Mouse (Mus musculus) CH12F3 (cell line): ENCODE data around the gene Ifnlr1.
"Not testable (repeated sequence)": the region's sequence is repeated elsewhere in the genome, so short reads cannot be mapped to it uniquely, and the experiment has no call there.

Source experiments
- in situ Hi-C: fragments of 300-500 bp; cut with MboI; formaldehyde crosslinking; loops from 2 replicates; pipeline ENCODE4 v1.14.3; 2020; ENCODE audit warnings: low sequenced_read_pairs

The Ifnlr1 gene

DNA sequence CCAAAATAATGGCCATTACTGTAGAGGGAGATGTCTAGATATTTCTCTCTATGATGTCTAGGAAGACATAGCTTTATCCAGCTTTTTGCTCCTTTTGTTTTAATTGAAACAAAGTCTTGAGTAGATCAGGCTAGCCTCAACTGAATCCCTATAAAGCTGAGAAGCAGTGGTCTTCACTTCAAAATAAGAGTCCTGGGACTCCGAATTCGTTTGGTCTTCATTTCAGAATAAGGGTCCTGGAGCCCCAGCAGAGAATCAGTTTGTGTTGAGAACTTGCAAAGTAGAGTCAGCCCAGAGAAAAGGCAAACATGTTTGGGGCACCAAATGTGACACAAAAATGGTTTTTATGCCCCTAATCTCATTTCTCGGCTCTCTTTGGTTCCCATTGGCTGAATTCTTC, 1.4 kb upstream of the Ifnlr1 start:
- in situ Hi-C loops, result no loop called here

DNA sequence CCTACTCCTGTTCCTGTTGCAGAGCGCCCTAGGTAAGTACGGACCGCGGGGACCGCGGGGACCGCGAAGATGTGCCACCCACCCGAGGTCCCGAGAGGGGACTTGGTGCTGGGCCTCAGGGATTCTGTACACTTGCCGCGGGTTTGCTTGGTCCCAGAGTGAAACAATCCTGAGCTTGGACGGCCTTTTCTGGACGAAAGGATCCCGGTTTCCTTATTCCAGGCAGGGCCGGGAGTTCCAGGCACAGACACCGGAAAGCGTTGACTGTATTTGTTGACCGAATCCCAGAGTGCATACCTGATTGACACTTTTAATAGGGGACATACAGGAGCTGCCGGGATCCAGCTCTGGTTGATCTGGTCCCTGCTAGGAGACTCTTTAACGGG, 474 bp downstream of the Ifnlr1 start:
- in situ Hi-C loops, result no loop called here

DNA sequence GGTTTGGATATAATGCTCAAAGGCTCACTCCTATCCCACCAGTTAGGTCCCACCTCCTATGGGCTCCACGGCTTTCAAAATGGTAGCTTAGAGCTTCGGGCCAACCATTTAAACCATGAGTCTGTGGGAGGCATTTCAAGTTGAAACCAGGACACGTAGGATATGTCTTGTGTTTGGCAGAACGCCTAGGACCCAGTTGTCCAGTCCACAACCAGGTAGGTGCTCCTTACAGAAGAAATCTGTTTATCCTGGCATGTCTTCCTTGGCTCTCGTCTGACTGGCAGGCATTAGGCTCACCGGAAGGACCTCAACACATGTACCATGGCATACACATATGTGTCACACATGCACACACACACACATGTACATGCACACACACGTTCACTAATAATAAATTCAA, 3.7 kb downstream of the Ifnlr1 start:
- in situ Hi-C loops, result no loop called here

DNA sequence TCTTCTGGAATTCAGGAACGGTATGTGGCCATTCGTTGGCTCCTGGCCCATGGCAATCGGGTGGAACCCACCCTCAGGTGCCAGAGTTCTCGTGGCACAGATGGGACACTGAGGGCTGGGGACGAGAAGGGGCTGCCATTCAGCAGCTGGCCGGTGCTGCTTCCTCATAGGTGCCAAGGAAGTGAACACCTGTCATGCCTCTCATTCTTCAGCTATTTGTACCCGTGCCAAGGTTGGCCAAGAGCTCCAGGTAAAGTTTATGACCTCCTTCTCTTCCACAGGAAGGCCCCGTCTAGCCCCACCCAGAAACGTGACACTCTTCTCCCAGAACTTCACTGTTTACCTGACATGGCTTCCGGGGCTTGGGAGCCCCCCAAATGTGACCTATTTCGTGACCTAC, 4.2 kb downstream of the Ifnlr1 start:
- in situ Hi-C loops, result no loop called here

DNA sequence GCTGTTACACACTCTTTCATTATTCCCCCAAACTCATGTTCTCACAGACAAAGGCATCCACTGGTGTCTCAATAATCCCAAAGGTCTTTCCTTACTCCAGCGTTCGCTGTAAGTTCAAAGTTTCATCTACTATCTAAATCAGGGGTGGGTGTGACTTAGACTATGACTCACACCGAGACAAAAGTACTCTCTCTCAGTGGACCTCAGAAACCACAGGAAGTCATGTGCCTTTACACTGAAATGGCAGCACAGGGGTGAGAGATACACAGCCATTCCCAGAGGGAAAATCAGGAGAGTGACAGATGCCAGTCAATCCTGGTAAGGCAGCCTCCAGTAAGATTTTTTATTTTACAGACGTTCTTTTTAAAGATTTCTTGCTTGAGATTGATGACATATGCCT, 6.8 kb downstream of the Ifnlr1 start:
- in situ Hi-C loops, result no loop called here

DNA sequence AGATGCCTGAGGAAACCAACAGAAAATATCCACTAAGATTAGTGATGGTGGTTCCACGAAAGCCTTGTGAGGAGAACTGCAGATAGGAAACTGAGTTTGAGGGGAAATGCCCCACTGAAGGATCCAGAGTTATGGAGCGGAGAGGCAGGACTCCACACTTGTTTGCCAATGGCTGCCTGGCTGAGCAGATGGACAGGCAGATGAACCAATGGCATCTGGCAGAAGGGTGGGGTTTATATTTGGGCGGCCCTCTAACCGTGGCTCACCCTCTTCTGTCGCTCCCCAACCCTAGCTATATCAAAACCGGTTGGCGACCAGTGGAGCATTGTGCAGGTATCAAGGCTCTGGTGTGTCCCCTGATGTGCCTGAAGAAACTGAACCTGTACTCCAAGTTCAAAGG, 12.4 kb downstream of the Ifnlr1 start:
- in situ Hi-C loops, result no loop called here

DNA sequence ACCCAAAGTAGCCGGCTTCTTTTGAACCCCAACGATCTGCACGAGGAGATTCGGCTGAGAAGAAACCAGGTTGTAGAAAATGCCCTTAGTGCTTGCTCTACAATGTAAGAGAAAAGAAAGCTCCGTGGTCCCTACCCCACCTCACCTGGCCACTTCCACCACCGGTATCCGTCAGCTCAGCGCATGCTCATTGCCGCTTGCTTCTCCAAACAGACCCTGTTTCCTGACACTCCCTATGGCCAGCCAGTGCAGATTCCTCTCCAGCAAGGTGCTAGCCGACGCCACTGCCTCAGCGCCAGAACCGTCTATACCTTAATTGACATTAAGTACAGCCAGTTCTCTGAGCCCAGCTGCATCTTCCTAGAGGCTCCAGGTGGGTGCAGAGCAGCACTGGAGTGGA, 17.4 kb downstream of the Ifnlr1 start:
- in situ Hi-C loops, result no loop called here

DNA sequence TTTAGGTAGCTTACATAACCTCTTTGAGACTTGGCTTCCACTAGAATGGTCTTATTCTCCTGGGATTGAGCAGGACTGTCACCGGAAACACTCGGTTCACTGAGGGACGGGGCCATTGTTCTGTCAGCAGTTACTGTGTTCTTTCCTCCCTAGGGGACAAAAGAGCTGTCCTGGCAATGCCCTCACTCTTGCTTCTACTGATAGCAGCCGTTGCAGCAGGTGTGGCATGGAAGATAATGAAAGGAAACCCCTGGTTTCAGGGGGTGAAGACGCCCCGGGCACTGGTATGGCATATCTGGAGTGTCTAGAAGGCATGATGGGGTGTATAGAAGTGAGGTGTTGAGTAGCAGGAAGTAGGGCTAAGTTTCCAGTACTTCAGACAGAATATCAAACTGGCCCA, 17.9 kb downstream of the Ifnlr1 start:
- in situ Hi-C loops, result no loop called here

DNA sequence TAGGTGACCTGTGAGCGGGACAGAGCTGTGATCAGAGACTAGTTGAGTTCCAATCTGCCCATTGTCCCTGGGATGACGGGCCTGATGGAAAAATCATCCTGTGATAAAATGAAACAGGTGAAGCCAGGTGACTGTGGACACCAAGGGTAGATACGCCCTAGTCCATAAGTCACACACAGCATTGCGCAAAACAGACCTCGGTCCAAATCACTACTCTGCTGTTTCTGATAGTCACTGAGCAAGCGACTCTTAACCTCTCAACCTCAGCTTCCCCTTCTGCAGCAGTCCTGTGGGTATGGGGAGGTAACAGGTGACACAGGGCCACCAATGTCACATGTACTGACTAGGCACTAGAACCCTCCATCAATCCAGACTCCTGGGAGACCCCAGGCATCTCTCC, 20.0 kb downstream of the Ifnlr1 start:
- in situ Hi-C loops, result no loop called here

DNA sequence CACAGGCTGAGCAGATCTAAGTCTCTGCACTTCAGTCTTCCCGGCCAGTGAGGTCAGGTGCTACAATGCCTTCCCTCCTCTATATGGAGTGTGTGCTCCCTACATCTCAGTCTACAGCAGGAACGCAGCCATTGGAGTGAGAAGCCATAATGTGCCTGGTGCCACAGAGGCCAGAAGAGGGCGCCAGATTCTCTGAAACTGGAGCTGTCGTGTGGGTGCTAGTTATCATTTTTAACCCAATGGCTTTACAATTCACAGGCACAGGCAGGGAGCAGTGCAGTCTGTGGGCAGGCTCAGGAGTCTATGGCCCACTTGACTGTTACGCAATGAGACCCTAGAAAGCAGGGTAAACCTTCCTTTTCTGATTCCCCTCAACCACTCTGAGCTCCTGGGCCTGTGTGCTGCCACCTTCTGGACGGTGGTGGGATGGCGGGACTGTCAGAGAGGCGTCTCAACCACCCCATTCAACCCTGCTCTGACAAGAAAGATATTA, 23.0 kb downstream of the Ifnlr1 start:
- in situ Hi-C loops, result no loop called here

DNA sequence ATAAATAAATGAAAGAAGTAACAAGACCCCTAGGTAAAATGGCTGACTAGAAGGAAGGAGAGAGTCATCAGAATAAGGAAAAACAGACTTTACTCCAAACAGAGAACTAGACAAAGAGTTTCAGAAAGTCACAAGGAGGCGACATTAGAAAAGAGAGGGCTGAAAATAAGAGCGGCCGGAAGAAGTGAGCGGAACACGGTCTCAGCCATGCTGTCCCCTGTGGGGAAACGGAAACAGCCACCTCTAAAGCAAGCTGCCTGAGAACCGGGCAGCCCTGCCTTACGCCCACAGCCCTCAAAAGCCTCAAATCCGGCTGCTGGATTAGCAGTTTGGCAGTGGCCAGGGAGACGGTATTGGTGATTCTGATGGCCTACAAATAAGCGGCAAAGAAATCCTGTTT, 23.5 kb downstream of the Ifnlr1 start:
- in situ Hi-C loops, result no loop called here

DNA sequence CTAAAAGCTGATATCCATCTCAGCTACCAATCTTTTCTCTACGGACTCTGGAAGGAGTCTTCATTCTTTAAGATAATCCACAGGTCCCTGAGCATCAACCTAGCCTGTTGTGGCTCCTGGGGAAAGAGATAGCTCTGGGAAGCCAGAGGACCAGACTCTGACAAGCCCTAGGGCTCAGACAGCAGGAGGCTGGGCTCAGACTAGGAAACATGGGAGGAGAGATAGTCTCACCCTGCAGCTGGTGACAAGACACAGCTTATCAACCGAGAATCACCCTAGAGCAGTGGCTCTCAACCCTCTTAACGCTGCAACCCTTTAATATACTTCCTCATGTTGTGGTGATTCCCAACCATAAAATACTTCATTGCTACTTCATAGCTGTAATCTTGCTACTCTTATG, 24.3 kb downstream of the Ifnlr1 start:
- in situ Hi-C loops, result no loop called here

DNA sequence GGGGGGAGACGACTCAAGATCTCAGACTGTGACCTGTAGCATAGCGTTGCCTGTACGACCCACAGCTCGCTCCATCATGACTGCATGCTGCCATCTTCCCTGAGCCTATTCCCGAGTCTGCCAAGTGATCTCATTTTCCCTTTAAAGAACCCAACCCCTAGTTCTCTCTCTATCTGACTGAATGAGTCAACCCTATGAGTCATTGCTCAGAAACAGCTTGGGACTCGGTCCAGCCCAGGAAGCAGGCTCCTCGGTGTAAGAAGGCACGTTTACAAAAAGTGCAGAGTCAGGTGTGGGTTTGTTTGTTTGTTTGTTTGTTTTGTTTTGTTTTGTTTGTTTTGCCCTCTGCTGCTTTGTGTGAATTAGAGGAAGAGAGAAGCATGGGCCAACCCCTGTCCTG, 28.7 kb downstream of the Ifnlr1 start:
- in situ Hi-C loops, result no loop called here

DNA sequence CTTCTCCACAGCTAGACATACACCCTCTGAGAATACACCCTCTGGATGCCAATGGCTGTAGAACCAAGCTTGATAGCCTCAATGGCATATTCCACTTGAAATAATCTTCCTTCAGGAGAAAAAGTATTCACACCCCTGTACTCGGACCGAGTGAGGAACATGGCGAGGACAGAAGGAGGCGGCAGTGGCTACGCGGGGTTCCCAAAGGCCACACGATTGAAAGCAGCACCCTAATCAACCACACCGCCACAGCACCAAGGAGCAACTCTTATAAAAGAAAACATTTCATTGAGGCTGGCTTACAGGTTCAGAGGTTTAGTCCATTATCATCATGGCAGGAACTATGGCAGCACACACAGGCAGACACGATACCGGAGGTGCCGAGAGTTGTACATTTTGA, 30.4 kb downstream of the Ifnlr1 start:
- in situ Hi-C loops, result not testable (repeated sequence)

DNA sequence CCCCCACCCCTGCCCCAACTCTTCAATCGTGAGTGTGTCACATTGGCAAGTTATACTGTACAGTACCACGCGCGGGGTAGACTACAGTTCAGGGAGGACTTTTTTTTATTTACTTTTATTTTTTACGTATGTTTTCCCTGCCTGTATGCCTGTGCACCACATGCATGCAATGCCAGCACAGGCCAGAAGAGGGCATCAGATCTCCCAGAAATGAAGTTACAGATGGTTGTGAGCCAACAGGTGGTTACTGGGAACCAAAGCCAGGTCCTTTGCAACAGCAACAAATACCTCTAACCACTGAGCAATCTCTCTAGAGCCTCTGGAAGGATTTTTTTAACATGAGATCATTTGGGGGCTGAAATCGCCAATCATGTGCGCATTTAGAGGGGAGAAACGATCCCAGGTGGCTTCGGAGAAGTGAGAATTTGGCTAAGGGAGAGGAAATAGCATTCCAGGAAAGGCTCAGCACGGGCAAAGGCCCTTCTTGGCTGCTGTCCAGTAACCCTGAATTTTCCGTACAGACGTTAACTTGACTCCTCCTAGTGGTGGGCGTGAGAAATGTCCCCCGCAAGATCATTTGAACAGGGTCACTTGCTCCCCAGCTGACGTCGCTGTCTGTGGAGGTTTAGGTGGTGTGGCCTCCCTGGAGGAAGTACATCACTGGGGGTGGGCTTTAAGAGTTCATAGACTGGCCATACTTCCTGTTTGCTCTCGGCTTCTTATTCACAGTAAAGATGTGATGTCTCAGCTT, 36.6 kb downstream of the Ifnlr1 start:
- in situ Hi-C loops, result no loop called here

DNA sequence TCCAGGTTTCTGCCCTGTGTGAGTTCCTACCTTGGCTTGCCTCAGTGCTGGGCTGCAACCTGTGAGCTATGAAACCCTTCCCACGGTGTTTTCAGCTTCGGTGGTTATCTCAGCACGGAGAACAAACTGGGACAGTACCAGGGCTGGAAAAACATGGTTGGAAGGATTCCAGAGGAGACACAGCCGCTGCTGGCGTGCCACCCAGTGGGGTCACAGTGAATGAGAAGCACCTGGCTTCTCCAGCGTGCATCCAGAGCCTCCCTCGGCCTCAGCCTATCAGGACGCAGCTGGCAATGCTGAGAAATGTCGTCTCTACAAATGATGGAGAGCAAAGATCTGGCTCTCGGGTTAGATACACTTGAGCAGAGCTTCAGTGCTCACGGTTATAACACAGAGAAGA, 40.3 kb downstream of the Ifnlr1 start:
- in situ Hi-C loops, result no loop called here

DNA sequence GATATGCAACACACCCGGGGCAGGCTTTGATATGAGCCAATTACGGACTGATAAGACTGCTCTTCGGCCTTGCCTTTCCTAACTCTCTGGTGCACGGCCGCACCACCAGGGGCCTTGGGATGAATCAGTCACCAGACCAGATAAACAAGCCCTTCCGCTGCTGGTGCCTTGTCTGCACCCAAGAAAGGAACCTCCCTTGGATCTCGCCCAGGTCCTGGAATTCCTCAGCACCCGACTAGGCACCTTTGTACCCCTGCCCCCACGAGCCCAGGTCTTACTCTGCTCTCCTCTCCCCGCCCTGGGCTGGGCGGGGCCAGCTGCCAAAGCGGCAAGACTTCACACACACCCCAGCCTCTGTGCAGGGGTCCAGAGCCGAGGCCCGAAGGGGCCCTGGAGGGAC, 41.7 kb downstream of the Ifnlr1 start, which contains the start of gene Il22ra1:
TSS of gene Il22ra1 (plus strand) at position 356 of the 400 bp plus-strand sequence.
- in situ Hi-C loops, result no loop called here

DNA sequence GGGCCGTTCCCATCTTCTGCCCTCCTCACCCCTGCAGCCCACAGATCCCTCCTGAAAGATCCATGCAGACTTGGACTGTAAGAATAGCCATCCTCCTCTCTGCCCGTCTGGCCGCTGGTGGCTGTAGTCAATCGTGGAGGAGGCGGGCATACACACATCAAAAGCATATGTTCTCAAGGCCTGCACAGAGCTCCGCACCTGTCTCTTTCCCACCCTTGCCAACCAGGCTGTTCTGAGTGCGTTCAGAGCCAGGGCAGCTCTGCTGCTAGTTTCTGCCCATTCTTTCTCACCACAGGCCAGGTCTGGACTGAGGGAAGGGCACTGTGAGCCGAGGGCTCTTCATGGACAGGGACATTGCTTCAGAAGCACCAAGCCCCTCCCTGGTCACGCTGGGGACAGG, 44.1 kb downstream of the Ifnlr1 start:
- in situ Hi-C loops, result no loop called here

DNA sequence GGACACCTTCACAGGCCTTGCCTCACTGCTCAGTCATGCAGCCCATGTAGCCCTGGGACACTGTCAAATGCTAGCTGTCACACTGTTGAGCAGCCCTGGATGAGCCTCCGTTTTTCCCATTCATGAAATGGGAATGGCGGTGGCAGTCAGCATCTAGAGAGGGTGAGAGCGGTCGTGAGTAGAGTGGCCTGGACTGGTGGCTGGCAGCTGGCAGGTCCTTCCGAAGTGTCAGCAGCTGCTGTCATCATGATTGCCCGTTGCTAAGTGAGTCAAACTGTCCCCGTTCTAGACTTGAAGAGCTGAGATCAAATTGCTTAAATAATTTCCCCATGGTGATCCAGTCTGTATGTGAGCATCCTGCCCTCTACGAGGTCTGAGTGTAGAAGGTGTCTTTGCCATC, 44.9 kb downstream of the Ifnlr1 start:
- in situ Hi-C loops, result no loop called here

DNA sequence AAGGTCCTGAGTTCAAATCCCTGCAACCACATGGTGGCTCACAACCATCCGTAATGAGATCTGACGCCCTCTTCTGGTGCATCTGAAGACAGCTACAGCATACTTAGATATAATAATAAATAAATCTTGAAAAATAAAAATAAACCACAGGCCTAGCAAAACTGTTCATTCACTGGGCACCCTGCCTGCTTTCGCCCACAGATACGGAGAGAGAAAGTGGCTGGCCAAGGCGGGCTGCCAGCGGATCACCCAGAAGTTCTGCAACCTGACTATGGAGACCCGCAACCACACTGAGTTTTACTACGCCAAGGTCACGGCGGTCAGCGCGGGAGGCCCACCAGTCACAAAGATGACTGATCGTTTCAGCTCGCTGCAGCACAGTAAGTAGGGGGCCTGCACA, 47.8 kb downstream of the Ifnlr1 start:
- in situ Hi-C loops, result no loop called here

DNA sequence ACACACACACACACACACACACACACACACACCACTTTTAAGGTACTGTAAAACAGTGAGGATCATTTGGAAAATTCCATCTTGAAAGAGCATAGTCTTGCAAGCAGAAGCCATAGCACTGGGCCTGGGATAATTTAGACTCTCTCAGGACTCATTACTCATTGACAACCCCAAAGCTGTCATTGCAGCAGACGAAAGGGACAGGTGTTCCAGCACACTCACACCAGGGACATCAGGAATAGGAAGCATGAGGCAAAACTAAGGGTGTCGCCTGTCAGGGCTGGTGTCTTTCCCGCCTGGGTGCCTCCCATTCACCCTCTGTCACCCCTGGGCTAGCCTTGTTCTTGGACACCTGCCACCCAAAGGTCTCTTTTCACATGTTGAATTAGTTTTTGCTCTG, 50.8 kb downstream of the Ifnlr1 start:
- in situ Hi-C loops, result no loop called here

DNA sequence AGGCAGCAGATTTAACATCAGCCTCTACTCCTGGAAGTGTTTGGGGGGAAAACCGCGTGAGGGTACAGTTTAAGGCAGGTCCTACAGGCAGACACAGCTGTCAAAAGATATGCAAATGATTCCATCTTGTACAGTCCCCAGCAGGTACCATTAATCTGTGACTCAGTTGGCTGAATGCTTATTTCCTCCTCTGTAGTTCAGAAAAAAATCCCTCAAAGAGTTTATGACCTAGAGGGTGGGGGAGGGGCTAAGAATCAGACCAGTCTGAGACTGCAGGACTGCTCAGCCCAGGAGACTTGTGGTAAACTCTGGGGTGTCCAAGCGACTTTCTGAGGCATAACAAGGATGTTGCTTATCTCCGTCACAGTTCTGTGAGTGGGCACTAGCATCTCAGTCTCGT, 52.1 kb downstream of the Ifnlr1 start:
- in situ Hi-C loops, result no loop called here

DNA sequence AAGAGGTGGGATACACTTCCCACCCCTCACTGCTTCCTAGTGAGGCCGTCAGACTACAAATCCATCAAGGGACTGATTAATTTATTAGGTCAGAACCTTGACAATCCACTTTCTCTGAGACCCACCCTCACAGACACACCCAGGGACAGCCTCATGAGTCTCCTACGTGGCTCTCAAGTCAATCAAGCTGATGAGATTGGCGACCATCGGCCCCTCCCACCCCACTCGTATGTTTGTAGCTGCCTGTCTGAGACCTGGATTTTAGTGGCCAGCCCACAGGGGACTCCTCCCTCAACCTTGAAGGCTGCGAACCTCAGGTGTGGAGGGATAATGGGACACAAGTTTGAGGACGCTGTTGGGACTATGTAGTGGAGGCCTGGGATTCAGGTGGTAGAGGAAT, 53.1 kb downstream of the Ifnlr1 start:
- in situ Hi-C loops, result no loop called here
